Mouse (Mus musculus) liver, adult (tissue): ENCODE results near the gene Gm20388.
A peak's percentile ranks its signal among the peaks of the same experiment; 100 is the strongest.

Experiments
- GATA4 ChIP-seq: IDR thresholded peaks from 2 replicates; pipeline ENCODE4 v1.6.1; 2014; ENCODE audit warnings: mild to moderate bottlenecking, low read length; ENCODE audit not compliant: insufficient replicate concordance

Gm20388 gene

DNA sequence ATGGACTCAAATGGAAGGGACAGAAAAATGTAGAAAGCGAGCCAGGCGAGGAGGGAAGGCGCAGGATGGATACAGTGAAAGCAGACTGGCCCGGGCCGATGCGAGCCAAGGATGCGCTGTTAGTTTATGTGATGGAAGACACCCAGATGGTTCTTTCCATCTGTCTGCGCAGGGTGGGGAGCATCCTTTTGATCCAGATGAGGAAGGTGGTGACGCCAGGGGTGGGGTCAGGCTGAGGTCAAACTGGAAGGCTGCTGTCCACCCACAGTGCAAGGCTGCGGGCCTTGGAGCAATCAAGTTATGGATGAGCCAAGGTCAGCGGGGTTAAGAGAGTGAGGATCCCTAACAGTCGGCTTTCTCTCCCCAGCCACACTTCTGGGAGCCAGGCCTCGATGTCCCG lies 2025.8 kb downstream of the Gm20388 start:
- TF ChIP-seq GATA4: no peak

DNA sequence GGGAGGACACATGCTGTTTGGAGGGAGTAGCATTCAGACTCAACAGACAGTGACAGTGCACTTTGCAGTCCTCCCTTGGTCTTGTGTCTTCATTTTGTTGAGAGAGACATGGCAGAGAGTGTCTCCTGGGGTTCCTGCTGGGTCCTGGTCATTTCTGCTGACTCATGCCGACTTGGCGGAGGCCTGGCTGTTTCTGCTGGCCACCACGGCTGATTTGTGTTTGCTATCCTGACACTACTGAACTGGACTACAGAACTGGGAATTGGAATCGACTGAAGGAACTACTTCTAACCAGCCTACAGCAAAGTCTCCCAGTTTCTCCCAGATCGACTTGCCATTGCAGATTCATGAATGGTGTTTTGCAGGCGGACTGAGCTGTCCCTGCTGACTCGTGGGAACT lies 2028.1 kb downstream of the Gm20388 start:
- no peak for TF ChIP-seq GATA4

DNA sequence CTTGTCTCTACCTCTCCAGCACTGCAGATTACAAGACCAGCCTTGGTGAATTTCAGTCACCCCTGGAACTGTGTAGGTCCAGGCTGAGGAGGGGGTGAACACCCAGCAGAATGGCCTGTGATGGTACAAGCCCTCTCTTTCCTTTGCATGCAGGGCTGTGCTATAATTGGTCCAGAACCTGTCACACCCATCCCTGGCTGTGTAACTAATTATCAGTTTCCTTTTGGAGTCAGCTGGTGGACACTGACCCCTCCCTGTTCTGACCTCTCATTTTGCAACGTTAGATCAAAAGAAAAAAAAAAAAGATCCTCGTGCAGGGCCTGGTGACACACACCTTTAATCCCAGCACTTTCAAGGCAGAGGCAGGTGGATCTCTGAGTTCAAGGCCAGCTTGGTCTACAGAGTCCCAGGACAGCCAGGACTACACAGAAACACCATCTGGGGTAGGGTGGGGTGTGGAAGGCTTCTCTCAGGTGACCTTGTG lies 2032.5 kb downstream of the Gm20388 start:
- TF ChIP-seq GATA4: peak; percentile 24; the same call in 1 of the 2 replicates

DNA sequence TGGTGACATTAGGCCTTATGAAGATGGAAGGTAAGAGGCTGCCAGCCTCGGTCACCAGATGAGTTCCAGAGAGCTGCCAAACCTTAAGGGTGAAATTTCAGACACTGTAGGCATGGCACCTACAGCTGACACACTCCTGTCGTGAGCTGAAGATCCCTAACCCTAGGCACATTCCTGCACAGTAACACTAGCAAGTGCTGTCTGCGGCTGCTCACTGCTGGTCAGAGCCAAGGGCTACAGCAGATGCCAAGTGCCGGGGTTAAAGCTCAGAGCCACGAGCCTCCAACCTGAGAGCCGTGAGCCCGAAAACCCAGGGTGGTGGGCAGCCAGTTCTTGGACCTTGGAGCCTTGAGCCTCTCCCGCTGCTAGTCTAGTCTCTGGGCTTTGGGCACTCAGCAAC lies 2033.1 kb downstream of the Gm20388 start:
- no peak for TF ChIP-seq GATA4

DNA sequence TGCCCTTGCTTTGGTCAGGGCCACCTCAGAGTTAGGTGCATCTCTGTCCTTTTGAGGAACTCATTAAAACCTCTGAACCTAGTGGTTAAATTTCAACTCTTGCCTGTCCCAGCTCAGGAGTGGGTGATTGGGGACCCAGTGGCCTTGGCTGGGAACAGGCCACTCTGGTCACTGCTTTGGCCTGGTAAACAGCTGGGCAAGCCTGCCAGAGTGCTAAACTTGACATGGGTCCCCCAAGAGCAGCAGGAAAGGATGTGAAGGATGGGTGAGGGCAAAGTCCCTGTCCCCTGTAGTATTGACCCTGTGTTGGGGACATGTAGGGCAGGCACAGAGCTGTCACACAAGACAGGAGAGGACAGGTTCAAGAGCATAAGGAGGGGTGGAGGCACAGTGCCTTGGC lies 2034.2 kb downstream of the Gm20388 start, which contains the start of gene Car5a:
Gene Car5a, minus strand, starts transcription at position 74 of the 400 bp plus-strand sequence.
- no peak for TF ChIP-seq GATA4

DNA sequence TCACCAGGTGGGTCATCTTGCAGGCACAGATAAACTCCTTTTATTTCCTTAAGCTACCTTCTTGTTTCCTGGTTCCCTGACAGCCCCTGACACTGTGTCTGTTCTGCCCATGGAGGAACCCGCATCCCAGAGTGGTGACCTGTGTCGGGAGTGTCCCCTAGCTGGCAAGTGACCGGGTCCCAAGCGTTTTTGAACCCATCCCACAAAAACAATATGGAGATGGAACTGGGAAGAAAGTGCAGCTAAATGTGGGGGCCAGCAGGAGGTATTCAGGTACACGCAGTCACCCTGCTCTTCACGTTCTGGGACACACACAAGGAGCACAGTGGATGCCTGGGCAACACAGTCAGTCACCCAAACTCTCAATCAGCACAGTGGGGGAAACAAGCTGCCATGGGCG lies 2035.7 kb downstream of the Gm20388 start:
- TF ChIP-seq GATA4: no peak

DNA sequence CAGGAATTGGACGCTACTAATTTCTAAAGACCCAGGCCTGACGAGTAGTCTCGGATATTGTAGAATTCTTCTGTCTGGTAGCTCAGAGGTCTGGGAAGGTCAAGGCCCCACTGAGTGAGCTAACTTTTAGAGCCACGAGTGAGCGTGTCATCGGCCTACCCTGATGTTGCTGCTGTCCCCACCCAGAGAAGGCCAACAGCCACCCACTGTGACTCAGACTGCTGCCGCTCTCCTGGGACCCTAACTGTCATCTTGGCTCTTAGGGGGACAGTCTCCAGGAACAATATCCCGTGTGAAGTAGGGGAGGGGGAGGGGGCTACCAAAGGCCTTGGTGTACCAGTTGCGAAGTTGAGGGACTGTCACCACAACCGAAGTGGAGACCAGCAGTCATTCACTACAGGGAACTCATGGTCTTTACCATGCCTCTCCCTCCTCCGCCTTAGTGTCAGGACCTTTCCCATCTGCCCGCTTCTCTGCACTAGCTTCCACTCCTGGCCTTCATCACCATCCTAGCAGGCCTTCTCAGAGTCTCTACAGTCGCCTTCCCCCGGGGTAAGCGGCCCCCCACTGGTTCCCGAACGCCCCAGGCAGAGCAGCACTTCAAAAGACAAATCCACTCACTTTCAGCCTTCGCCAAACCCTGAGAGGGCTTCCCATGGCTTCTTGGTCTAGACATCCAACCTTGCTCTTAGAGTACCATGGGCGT lies 2036.6 kb downstream of the Gm20388 start:
- no peak for TF ChIP-seq GATA4

DNA sequence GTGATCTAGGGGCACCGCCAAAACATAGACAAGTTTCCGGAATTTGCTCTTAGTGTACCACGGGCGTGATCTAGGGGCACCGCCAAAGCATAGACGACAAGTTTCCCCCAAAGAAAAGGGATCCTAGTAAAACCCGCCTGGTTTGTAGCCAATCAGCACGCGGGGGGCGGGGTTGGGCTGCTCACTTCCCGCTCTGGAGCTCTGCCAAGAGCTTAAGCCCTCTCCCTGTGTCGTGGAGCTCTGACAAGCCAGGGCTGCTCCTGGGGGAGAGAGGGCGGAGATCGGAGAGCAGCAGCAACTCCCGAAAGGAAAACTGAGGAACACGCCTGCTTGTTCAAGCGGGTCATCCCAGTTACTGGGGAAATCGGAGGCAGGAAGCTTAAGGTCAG lies 2037.1 kb downstream of the Gm20388 start:
- no peak for TF ChIP-seq GATA4

DNA sequence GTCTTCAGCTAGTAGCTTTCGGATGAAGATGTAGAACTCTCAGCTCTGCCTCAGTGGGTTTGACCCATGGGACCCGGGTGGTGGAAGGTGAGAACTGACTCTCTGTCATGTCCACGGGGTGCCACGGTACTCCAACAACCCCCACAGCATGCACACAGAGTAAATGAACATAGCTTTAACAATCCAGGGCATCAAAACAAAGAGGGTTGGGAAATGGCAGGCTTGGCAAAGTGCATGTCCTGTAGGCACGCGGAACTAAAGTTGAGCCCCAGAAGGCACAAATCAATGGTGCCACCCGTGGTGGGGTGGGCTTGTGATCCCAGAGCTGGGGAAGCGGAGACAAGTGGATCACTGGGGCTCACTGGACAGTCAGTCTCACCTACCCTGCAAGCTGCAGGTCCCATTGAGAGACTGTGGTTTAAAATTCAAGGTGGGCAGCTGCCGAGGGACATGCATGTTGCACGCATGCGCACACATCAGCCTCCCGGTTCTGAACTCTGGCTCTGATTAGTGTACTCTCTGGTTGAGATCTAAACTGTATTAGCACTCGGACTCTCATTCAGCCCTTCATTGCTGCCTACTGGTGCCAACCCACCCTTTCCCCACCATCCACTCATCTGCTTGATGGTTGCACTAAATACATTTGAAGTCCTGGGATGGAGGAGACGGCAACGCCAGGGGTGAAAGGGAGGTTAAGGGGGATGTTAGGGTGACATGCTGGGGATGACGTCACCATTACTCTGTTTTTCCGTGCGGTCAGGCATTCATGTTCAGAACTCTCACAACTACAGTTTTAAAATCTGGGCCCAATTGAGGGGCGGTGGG lies 2037.9 kb downstream of the Gm20388 start:
- no peak for TF ChIP-seq GATA4

DNA sequence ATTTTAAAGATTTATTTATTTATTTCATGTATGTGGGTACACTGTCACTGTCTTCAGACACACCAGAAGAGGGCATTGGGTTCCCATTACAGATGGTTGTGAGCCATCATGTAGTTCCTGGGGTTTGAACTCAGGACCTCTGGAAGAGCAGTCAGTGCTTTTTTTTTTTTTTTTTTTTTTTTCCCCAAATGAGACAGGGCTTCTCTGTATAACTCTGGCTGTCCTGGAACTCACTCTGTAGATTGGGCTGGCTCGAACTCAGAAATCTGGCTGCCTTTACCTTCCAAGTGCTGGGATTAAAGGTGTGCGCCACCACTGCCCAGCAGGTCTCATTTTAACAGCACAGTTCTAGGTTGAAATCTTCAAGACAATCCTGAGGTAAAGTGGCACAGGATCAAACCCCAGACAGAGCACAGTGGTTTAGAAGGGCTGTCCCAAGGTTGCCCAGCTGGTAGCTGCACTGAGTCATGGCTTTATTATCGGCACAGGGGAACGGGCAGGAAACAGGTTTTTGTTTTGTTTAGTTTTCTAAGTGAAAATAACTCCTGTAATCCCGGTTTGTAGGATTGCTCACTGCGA lies 2038.7 kb downstream of the Gm20388 start, which contains the start of gene Banp:
Gene Banp, plus strand, starts transcription at position 529 of the 579 bp plus-strand sequence.
- TF ChIP-seq GATA4: no peak

DNA sequence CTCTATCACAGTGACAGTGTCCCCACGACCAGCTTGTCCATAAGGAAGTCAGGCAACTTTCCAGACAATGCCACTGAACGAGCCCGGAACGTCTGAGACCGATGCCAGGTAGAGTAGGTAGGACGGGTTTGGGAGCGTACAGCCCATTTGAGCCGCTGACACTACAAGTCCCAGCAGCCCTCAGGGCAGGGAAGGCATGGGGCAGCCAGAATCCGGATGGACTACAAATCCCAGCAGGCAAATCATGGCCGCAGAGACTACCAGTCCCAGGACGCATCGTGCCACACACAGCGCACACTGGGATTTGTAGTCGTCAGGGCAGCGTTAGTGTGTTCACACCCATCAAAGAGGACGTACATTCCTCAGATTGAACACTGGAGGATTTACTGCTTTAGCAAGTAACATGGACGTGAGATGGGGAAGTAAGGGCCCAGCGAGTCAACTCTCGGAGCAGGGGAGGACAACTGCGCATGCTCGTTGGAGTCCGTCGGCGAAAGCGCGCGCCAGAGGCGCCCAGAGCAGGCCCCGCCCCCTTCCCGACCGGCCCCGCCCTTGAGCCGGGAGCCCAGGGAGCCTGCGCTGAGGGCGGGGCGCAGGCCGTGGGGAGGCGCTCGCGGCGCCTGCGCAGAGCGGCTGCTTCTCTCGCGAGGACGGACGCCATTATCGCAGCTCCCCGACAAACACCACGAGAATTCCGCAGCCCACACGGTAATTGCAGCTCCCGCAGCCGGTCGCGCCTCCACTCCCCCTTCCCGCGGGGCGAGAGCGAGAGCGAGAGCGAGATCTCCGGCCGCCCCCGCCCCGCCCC lies 2039.5 kb downstream of the Gm20388 start:
- peak; percentile 71; the same call in 1 of the 2 replicates for TF ChIP-seq GATA4

DNA sequence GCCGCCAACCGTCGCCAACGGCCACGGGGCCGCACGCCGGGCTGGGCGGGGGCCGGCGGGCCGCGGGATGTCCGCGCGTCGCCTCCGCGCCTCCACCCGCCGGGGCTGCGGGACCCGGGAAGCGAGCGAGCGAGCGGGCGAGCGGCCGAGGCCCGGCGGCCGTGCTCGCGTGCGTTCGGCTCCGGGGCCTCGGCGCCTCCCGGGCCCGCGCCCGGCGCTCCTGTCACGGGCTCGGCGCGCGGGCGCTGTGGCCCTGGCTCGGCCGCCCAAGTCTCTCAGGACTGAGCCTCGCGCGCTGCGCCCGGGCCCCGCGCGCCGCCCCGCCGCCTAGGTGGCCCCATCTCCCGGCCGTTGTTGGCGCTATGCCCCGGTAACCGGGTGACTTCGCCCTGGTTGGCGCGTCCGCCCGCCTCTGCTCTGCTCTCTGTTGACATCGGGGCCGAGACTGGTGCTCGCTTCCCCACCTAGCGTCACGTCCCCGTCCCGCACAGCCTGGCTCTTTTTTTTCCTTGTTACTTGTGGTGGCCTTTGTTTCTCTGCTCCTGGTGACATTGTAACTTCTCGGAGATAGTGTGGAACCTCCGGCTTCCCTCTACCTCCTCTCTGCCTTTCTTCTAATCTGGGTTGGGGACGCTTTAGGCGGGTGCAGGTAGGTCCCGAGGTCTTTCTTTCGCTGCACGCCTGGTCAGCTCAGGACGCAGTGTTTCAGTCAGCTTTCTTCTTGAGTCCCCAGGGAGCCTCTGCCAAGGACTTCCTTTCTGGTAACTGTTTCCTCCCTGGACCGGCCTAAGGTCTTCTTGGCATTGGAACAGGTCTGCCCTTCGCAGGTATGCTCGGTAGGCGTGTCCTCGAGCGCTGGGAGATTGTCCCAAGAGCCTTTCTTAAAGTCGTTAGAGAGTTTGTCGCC lies 2040.4 kb downstream of the Gm20388 start:
- no peak for TF ChIP-seq GATA4

DNA sequence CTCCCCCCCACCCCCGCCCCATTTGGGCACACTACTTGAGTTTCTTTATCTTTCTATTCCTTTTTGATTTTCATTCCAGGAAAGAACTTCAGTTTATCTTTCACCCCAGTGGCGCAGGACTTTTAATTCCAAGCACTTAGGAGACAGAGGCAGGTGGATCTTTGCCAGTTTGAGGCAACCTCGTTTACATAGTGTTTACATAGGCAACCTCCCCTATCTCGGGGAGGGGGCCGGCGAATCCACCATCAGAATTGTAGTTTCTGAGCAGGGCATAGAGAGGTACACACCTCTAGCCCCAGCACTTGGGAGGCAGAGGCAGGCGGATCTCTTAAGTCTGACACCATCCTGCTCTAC lies 2041.0 kb downstream of the Gm20388 start:
- no peak for TF ChIP-seq GATA4

DNA sequence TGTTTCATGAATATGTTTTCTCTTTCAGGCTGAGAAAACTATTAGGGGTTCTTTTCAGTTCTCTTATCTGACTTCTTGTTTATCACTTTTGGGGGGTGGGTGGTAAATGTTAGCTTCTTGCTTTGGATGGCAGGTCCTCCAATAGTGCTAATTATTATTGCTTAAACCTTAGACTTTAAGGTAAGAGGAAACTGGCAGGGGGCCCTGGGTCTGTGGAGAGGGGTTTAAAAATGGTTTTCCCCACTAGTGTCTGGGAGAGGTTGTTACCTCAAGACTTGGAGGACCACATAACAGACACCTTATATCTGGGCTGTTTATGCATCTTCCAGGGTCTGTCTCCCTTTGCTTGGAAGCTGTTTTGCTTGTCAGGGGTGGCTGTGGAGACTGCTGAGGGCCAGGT lies 2041.5 kb downstream of the Gm20388 start:
- TF ChIP-seq GATA4: no peak
